Mouse (Mus musculus) ES-Bruce4 (cell line): ENCODE results near the gene Slc6a5.

ENCODE experiments used
- CTCF ChIP-seq: IDR thresholded peaks from one replicate; pipeline ENCODE4 v1.8.1; 2011; ENCODE audit warnings: low read depth, low read length
- EP300 ChIP-seq: IDR thresholded peaks from 2 replicates; pipeline ENCODE4 v1.6.1; 2011; ENCODE audit warnings: low read depth, low read length; ENCODE audit not compliant: insufficient read depth
- POLR2A ChIP-seq: IDR thresholded peaks from one replicate; pipeline ENCODE4 v1.8.1; 2011; ENCODE audit warnings: low read length; ENCODE audit not compliant: insufficient read depth

- TF ChIP-seq POLR2A (no peak), CTCF (no peak), EP300 (no peak)
Measured at GRCm38 (mm10) chr7:49946691-49947090, 36.7 kb downstream of the Slc6a5 start.
